Mouse (Mus musculus) intestine, embryonic 14.5 days (tissue): Measurements from ENCODE around the gene Psat1. TPM values are rescaled to one million over a fixed set of nuclear protein-coding genes. Genes with fewer than 3 reads are reported as not detected.

Source experiments
- ATAC-seq: fragments of 200-750 bp; cut with Nextera tagmentation; replicated peaks from 2 replicates; pipeline ENCODE4 v1.8.0; 2017; ENCODE audit warnings: low read depth, moderate number of reproducible peaks, moderate TSS enrichment, moderate library complexity; ENCODE audit not compliant: low FRiP score, low TSS enrichment
- DNase-seq: peaks from one replicate; pipeline ENCODE4 v3.0.0-alpha.2; 2018; ENCODE audit warnings: low spot score
- H3K27ac ChIP-seq: fragments of 300-500 bp; sonication (generic); 2 replicates; pipeline ENCODE4 v1.5.1; 2014; ENCODE audit warnings: low read depth, mild to moderate bottlenecking, control low read depth
- H3K27me3 ChIP-seq: fragments of 300-500 bp; sonication (generic); replicated peaks from 2 replicates; pipeline ENCODE4 v1.6.1; 2014; ENCODE audit warnings: low read length, control low read depth; ENCODE audit not compliant: control insufficient read depth, insufficient read depth
- H3K36me3 ChIP-seq: fragments of 300-500 bp; sonication (generic); 2 replicates; pipeline ENCODE4 v1.6.1; 2014; ENCODE audit warnings: low read length, control low read depth; ENCODE audit not compliant: control insufficient read depth, insufficient read depth
- H3K4me1 ChIP-seq: fragments of 300-500 bp; sonication (generic); replicated peaks from 2 replicates; pipeline ENCODE4 v1.6.1; 2014; ENCODE audit warnings: low read length, control low read depth, mixed read lengths; ENCODE audit not compliant: control insufficient read depth, insufficient read depth
- H3K4me2 ChIP-seq: fragments of 300-500 bp; sonication (generic); 2 replicates; pipeline ENCODE4 v1.6.1; 2014; ENCODE audit warnings: low read length
- H3K4me3 ChIP-seq: fragments of 300-500 bp; sonication (generic); 2 replicates; pipeline ENCODE4 v1.5.1; 2014; ENCODE audit warnings: low read depth, low read length, control low read depth, mixed read lengths
- H3K9ac ChIP-seq: fragments of 300-500 bp; sonication (generic); 2 replicates; pipeline ENCODE4 v1.6.1; 2014; ENCODE audit warnings: mild to moderate bottlenecking, low read length
- H3K9me3 ChIP-seq: fragments of 300-500 bp; sonication (generic); 2 replicates; pipeline ENCODE4 v1.6.1; 2016; ENCODE audit warnings: low read length, control low read depth; ENCODE audit not compliant: control insufficient read depth
- WGBS: fragments of 180-500 bp; shearing (Covaris S2); extraction: QIAGEN DNeasy Blood & Tissue Kit; methylation state at CpG from one replicate; pipeline ENCODE4 v1.1.7; 2014; 5-methylcytosine and 5-hydroxymethylcytosine counted together
- polyA plus RNA-seq: library from polyadenylated mRNA; unstranded; fragments of >200 nt; fragmentation: Nextera tagmentation; extraction: Ambion mirVana; gene quantifications from 2 replicates; pipeline ENCODE4 v1.2.1, GENCODE M21; 2014

Psat1 gene
- polyA plus RNA-seq, 1 experiment from 2014 or later, result 80.8 TPM

DNA sequence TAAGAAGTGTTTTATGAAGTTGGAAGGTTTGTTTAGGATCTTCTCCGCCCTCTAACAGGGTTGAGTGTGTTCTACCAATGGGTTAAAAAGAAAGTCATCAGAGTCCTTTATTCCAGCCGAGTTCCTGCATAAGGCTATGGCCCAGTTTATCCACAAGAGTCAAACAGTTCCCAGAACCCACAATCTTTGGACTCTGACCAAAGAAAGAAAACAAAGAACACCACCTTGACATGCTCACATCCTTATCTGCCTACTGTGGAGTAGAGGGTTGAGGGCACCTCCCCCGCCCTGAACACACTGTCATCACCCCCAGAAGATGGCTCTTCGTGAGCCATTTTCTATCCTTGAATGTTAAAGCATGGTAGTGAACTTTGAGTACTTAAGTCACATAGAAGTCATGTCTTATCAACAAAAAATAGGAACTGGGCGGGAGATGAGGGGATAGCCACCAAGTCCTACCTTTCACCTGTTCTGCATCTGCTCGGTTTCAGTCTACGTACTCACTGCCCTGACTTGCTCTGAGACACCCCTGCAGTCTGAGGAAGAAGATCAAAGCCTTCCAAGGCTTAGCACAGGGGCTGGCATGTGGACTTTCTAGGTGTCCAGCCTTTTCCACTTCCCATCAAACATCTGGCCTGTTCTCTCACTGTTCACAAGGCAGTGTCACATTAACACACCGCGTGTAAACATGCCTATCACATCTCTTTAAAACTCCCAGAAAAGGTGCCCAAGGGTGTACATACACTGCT, 33.7 kb downstream of the Psat1 start:
- DNase-seq (no peak), ATAC-seq (no peak)
- H3K4me1 ChIP-seq, result no peaks in the 10 kb centered on the region
- H3K36me3 ChIP-seq, result peaks cover 41% of the 10 kb centered on the region
- H3K27me3 ChIP-seq, result no peaks in the 10 kb centered on the region
- no peak overlapping the region for H3K27ac ChIP-seq
- no peak overlapping the region for H3K9ac ChIP-seq
- no peak overlapping the region for H3K4me2 ChIP-seq
- 92% methylated on average over 9 of the region's 9 CpGs for WGBS
- H3K4me3 ChIP-seq, result no peak overlapping the region
- H3K9me3 ChIP-seq, result no peaks in the 10 kb centered on the region

DNA sequence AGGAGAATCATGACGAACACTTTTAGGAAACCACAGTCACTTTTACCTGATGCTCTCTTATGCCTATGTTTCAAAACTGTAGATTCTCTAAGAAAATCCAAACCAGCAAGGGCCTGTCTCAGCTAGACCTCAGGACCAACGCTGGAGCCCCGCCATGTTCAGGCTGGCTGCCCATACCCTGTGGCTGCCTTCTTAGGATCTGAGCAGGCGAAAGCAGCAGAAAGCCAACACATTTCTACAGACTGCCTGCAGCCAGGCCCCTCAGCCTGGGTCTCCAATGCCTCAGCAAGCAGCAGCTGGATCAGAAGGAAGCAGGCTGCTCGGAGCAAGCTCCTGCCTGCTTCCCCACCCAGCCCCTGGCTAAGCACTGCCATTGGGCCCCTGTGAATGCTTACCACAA, 35.7 kb downstream of the Psat1 start:
- Histone ChIP-seq H3K9ac (no peak overlapping the region), H3K9me3 (no peaks in the 10 kb centered on the region), H3K4me2 (no peak overlapping the region), H3K27me3 (no peaks in the 10 kb centered on the region), H3K4me1 (no peaks in the 10 kb centered on the region), H3K36me3 (peaks cover 34% of the 10 kb centered on the region), H3K4me3 (no peak overlapping the region), H3K27ac (no peak overlapping the region)
- DNase-seq, result no peak
- WGBS, result 92% methylated on average over 5 of the region's 5 CpGs
- no peak for ATAC-seq

- no peak overlapping the region for H3K4me3 ChIP-seq
- H3K9ac ChIP-seq, result no peak overlapping the region
- DNase-seq, result no peak
- no peak overlapping the region for H3K4me2 ChIP-seq
- H3K4me1 ChIP-seq, result no peaks in the 10 kb centered on the region
- H3K36me3 ChIP-seq, result peaks cover 38% of the 10 kb centered on the region
- H3K27ac ChIP-seq, result no peak overlapping the region
- ATAC-seq, result no peak
- no peaks in the 10 kb centered on the region for H3K27me3 ChIP-seq
- no peaks in the 10 kb centered on the region for H3K9me3 ChIP-seq
- 88% methylated on average over 3 of the region's 3 CpGs for WGBS
Measured at GRCm38 (mm10) chr19:15910987-15911386, 36.1 kb downstream of the Psat1 start.

- Histone ChIP-seq H3K4me1 (no peaks in the 10 kb centered on the region), H3K36me3 (peaks cover 43% of the 10 kb centered on the region), H3K4me3 (no peak overlapping the region), H3K27ac (no peak overlapping the region), H3K4me2 (no peak overlapping the region), H3K27me3 (no peaks in the 10 kb centered on the region), H3K9ac (no peak overlapping the region), H3K9me3 (no peaks in the 10 kb centered on the region)
- no peak for DNase-seq
- ATAC-seq, result no peak
- 87% methylated on average over 1 of the region's 1 CpGs for WGBS
Measured at GRCm38 (mm10) chr19:15910488-15910887, 36.6 kb downstream of the Psat1 start.

DNA sequence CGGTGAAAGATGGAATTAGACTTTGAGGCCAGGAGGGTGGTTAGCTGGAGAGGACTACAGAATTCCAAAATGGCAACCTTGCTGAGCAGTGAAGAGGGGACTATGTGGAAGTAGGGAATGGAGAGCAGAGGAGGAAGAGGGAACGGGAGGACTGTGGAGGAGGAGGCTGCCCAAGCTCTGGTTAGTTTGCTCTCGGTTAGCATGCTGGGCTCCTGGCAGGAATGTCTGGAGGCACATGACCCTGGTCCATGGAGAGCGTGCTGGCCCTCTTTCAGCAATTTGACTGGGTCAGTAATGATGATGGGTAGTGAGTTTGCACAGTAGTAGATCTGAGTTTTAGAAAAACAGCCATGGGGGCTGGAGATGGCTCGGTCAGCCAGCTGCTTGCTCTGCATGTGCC, 39.1 kb downstream of the Psat1 start:
- 81% methylated on average over 5 of the region's 5 CpGs for WGBS
- Histone ChIP-seq H3K4me3 (no peak overlapping the region), H3K36me3 (peaks cover 38% of the 10 kb centered on the region), H3K4me2 (no peak overlapping the region), H3K4me1 (no peaks in the 10 kb centered on the region), H3K9ac (no peak overlapping the region), H3K9me3 (no peaks in the 10 kb centered on the region), H3K27me3 (no peaks in the 10 kb centered on the region), H3K27ac (no peak overlapping the region)
- DNase-seq (no peak), ATAC-seq (no peak)

- WGBS, result 87% methylated on average over 4 of the region's 4 CpGs
- ATAC-seq, result no peak
- no peak overlapping the region for H3K4me2 ChIP-seq
- no peak overlapping the region for H3K9ac ChIP-seq
- no peak overlapping the region for H3K27ac ChIP-seq
- no peak for DNase-seq
- no peaks in the 10 kb centered on the region for H3K27me3 ChIP-seq
- peaks cover 38% of the 10 kb centered on the region for H3K36me3 ChIP-seq
- H3K4me3 ChIP-seq, result no peak overlapping the region
- H3K9me3 ChIP-seq, result no peaks in the 10 kb centered on the region
- no peaks in the 10 kb centered on the region for H3K4me1 ChIP-seq
Measured at GRCm38 (mm10) chr19:15904734-15905133, 42.4 kb downstream of the Psat1 start.

DNA sequence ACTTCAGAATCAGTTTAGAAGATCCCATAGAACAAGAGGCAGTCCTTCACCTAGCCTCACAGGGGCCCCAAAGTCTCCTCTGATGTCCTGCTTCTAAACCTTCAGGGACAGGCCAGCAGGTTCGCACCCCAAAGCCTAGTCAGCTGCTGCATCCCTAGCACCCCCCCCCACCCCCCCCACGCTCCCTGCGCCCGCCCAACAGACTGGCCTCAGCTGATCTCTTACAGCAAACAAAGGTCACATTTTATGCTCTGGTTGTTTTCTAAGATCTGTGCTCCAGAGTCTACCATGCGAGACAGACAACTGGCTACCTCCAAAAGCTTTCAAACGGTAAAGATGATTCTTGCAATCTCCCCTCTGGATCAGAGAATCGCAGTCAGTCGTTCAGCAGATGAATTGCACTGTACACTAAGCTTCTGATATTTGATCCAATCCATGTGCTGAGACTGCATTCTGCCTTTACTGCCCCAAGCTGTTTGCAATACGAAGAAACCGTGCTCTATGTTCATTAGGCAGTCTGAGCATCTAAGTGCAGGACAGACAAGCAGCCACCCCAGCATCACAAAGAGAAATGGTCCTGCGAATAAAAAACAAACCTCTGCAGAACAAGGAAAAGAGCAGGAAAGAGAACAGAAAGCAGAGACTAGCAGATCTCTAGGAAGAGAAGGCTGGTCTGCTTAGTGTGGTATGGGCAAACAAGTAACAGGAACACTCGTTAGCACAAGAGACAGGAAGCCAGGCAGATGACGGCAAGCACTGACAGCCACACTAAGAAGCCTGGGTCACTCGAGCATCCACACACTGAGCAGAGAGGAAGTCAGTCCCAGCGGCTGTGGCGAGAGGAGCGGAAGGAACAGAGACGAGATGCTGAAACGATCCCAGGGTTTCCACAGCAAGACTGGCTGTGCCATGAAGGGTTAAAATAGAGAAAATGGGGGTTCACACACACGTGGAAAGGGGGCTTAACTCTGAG, 43.3 kb downstream of the Psat1 start:
- 61% methylated on average over 20 of the region's 20 CpGs for WGBS
- DNase-seq, result no peak

DNA sequence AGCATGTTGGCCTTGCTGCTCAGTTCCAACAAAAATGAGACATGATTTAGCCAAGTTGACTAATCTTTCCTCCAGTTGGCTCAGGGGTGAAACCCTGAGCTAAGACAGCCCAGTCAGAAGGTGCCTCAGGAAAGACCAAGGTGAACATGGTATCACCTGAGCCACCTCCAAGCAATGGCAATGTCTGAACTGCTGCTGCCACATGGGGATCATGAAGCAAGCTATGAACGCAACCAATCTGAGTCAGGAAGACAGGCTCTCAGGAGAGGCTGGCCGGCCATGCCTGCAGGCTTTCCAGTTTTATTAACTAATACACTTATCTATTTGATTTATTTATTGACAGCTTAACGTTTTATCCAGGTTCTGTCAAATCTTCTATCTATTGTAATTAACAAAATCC, 51.5 kb downstream of the Psat1 start:
- no peak overlapping the region for H3K9ac ChIP-seq
- no peak overlapping the region for H3K4me2 ChIP-seq
- 85% methylated on average over 3 of the region's 3 CpGs for WGBS
- H3K27ac ChIP-seq, result no peak overlapping the region
- no peaks in the 10 kb centered on the region for H3K4me1 ChIP-seq
- no peaks in the 10 kb centered on the region for H3K36me3 ChIP-seq
- H3K4me3 ChIP-seq, result no peak overlapping the region
- no peak for DNase-seq
- ATAC-seq, result no peak
- no peaks in the 10 kb centered on the region for H3K9me3 ChIP-seq
- H3K27me3 ChIP-seq, result no peaks in the 10 kb centered on the region

More for the DNA sequence above, 43.3 kb downstream of the Psat1 start:
- Histone ChIP-seq H3K9me3 (no peaks in the 10 kb centered on the region), H3K9ac (no peak overlapping the region), H3K36me3 (peaks cover 28% of the 10 kb centered on the region), H3K4me2 (no peak overlapping the region), H3K27ac (no peak overlapping the region), H3K27me3 (no peaks in the 10 kb centered on the region), H3K4me3 (no peak overlapping the region), H3K4me1 (no peaks in the 10 kb centered on the region)
- ATAC-seq, result no peak
